Mouse (Mus musculus) forebrain, embryonic 15.5 days (tissue): ENCODE measurements at regions not wholly inside any gene's neighbourhood (a gene's known extent, or its start where the extent isn't known, plus 50 kb on each side); places are given as distances from the start of the nearest gene placed in this dataset.

Source experiments
- ATAC-seq: fragments of 200-750 bp; cut with Nextera tagmentation; replicated peaks from 2 replicates; pipeline ENCODE4 v1.8.0; 2017; ENCODE audit warnings: mild to moderate bottlenecking, moderate TSS enrichment, moderate library complexity
- H3K27ac ChIP-seq: fragments of 300-500 bp; sonication (generic); replicated peaks from 2 replicates; pipeline ENCODE4 v1.5.1; 2015; ENCODE audit warnings: mild to moderate bottlenecking, inconsistent platforms
- H3K27me3 ChIP-seq: fragments of 300-500 bp; sonication (generic); 2 replicates; pipeline ENCODE4 v1.6.1; 2015; ENCODE audit warnings: inconsistent platforms
- H3K36me3 ChIP-seq: fragments of 300-500 bp; sonication (generic); 2 replicates; pipeline ENCODE4 v1.6.1; 2015; ENCODE audit warnings: mild to moderate bottlenecking, inconsistent platforms
- H3K4me1 ChIP-seq: fragments of 300-500 bp; sonication (generic); 2 replicates; pipeline ENCODE4 v1.6.1; 2015; ENCODE audit warnings: inconsistent platforms
- H3K4me2 ChIP-seq: fragments of 300-500 bp; sonication (generic); replicated peaks from 2 replicates; pipeline ENCODE4 v1.6.1; 2015; ENCODE audit warnings: mild to moderate bottlenecking, inconsistent platforms
- H3K4me3 ChIP-seq: fragments of 300-500 bp; sonication (generic); 2 replicates; pipeline ENCODE4 v1.5.1; 2015; ENCODE audit warnings: mild to moderate bottlenecking, inconsistent platforms
- H3K9ac ChIP-seq: fragments of 300-500 bp; sonication (generic); replicated peaks from 2 replicates; pipeline ENCODE4 v1.6.1; 2015; ENCODE audit warnings: mild to moderate bottlenecking, inconsistent platforms
- H3K9me3 ChIP-seq: fragments of 300-500 bp; sonication (generic); 2 replicates; pipeline ENCODE4 v1.6.1; 2016; ENCODE audit warnings: inconsistent platforms
- WGBS: fragments of 180-500 bp; shearing (Covaris S2); methylation state at CpG from one replicate; pipeline ENCODE4 v1.1.7; 2015; ENCODE audit warnings: mixed read lengths; 5-methylcytosine and 5-hydroxymethylcytosine counted together

DNA sequence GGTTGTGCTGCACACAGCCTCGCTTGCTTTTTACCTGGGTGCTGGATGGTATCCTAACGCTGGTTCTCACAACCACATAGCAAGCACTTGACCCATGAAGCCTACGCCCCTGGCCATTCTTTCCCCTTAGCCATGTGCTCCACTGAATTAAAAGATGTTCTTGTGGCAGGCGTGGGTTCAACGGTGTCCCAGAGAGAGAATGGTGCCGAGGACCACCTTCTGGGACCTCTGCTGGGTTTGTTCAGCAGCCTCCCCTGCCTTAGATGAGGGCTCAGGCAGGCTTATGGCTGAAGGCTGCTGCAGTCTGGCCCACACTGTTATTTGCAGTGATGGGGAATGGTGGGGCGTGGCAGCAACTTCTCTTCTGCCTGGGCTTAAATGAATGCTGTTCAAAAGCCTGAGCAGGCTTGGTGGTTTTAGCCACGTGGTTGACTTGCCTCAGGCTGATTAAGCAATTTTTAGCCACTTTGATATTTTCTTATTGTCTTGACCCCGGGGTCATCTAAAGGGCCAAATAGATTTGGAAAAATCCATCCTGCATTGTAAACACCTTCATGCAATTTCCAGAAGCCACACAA, 119.5 kb upstream of the Tbca start:
- H3K27me3 ChIP-seq: peaks cover 31% of the 10 kb centered on the region; the same call in 1 of the 2 replicates
- H3K9me3 ChIP-seq: no peaks in the 10 kb centered on the region
- H3K27ac ChIP-seq: no peak overlapping the region
- no peak overlapping the region for H3K4me2 ChIP-seq
- no peak overlapping the region for H3K9ac ChIP-seq
- no peaks in the 10 kb centered on the region for H3K36me3 ChIP-seq
- no peak for ATAC-seq
- no peak overlapping the region for H3K4me3 ChIP-seq
- no peaks in the 10 kb centered on the region for H3K4me1 ChIP-seq
- WGBS: 47% methylated on average over 9 of the region's 9 CpGs

GRCm38 (mm10) chr13:94670266-94670665, 118.4 kb upstream of the Tbca start:
- no peak for ATAC-seq
- H3K36me3 ChIP-seq: no peaks in the 10 kb centered on the region
- H3K4me1 ChIP-seq: no peaks in the 10 kb centered on the region
- H3K27ac ChIP-seq: no peak overlapping the region
- no peak overlapping the region for H3K4me2 ChIP-seq
- H3K27me3 ChIP-seq: peaks cover 32% of the 10 kb centered on the region; the same call in 1 of the 2 replicates
- no peak overlapping the region for H3K4me3 ChIP-seq
- 90% methylated on average over 11 of the region's 11 CpGs for WGBS
- no peaks in the 10 kb centered on the region for H3K9me3 ChIP-seq
- no peak overlapping the region for H3K9ac ChIP-seq

GRCm38 (mm10) chr13:94670961-94671360, 117.7 kb upstream of the Tbca start:
- H3K4me1 ChIP-seq: no peaks in the 10 kb centered on the region
- H3K9me3 ChIP-seq: no peaks in the 10 kb centered on the region
- ATAC-seq: no peak
- H3K4me2 ChIP-seq: no peak overlapping the region
- H3K9ac ChIP-seq: no peak overlapping the region
- H3K27me3 ChIP-seq: peaks cover 31% of the 10 kb centered on the region; the same call in 1 of the 2 replicates
- no peak overlapping the region for H3K27ac ChIP-seq
- H3K4me3 ChIP-seq: no peak overlapping the region
- H3K36me3 ChIP-seq: no peaks in the 10 kb centered on the region
- 88% methylated on average over 8 of the region's 8 CpGs for WGBS

DNA sequence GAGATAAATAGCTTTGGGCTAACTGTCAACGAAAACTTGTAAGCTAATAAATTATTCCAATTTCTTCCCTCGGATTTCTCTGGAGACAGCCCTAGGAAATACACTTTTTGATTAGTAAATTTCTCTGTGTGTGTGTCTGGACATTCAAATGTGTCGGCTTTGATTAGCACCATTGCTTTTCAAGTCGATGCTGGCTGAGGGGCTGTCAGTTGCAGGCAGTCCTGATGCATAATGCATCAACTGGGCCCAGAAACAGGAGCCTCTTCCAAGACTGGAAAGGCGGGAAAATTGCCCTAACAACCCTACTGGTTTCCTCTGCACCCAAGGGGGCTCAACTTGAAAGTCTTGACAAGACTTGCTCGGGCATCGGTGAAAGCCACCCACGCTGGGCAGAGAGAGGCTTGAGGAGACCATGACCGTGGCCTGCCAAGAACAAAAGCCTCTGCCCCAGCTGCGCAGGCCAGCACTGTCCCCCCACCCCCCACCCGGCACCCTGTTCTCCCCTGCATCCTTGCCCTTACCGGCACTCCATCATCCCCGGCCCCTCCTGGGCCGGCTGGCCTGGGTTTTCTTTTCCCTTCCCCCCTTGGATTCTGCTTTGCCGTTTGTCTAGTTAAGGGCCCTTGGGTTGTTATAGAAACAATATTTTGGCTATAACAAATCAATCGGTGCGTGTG, 108.1 kb upstream of the Tbca start:
- H3K4me3 ChIP-seq: no peak overlapping the region
- no peaks in the 10 kb centered on the region for H3K36me3 ChIP-seq
- H3K4me1 ChIP-seq: peaks cover 10% of the 10 kb centered on the region
- H3K27me3 ChIP-seq: peaks cover 8% of the 10 kb centered on the region; the same call in 1 of the 2 replicates
- no peak overlapping the region for H3K9ac ChIP-seq
- peak; percentile 43 for ATAC-seq
- no peak overlapping the region for H3K27ac ChIP-seq
- 21% methylated on average over 17 of the region's 17 CpGs for WGBS
- no peaks in the 10 kb centered on the region for H3K9me3 ChIP-seq
- H3K4me2 ChIP-seq: no peak overlapping the region

DNA sequence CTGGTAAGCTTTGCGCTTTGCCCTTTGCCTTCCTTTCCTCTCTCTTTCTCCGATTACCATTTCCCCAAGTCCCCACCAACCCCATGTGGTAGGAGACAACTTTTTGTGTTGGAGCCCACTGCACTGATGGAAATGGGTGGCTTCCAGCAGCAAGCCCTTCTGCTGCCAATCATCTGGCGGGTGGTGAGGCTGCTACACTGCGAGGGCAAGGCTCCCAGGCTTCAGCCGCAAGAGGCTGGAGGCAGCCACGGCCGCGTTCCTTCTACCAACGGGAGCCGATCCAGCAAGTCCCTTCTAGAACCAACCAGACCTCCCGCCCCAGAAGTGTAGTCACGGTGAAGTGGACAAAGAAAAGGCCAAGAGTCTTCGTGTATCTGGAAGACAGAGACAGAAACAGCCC, 107.1 kb upstream of the Tbca start:
- Histone ChIP-seq H3K9ac (no peak overlapping the region), H3K36me3 (no peaks in the 10 kb centered on the region), H3K9me3 (no peaks in the 10 kb centered on the region), H3K4me2 (no peak overlapping the region), H3K4me3 (no peak overlapping the region), H3K27me3 (peaks cover 15% of the 10 kb centered on the region; the same call in 1 of the 2 replicates), H3K27ac (no peak overlapping the region), H3K4me1 (peaks cover 10% of the 10 kb centered on the region)
- no peak for ATAC-seq
- WGBS: 91% methylated on average over 13 of the region's 13 CpGs

GRCm38 (mm10) chr13:94685191-94685590, 103.5 kb upstream of the Tbca start:
- Histone ChIP-seq H3K27ac (no peak overlapping the region), H3K4me1 (peaks cover 7% of the 10 kb centered on the region), H3K36me3 (no peaks in the 10 kb centered on the region), H3K4me2 (no peak overlapping the region), H3K9me3 (no peaks in the 10 kb centered on the region), H3K27me3 (peaks cover 30% of the 10 kb centered on the region), H3K9ac (no peak overlapping the region), H3K4me3 (no peak overlapping the region)
- WGBS: 11% methylated on average over 7 of the region's 7 CpGs
- no peak for ATAC-seq

- Histone ChIP-seq H3K36me3 (no peaks in the 10 kb centered on the region), H3K9ac (no peak overlapping the region), H3K4me1 (no peaks in the 10 kb centered on the region), H3K4me3 (no peak overlapping the region), H3K4me2 (no peak overlapping the region), H3K27ac (no peak overlapping the region), H3K27me3 (peaks cover 32% of the 10 kb centered on the region), H3K9me3 (no peaks in the 10 kb centered on the region)
- 66% methylated on average over 5 of the region's 5 CpGs for WGBS
- no peak for ATAC-seq
These were observed 101.4 kb upstream of the Tbca start for GRCm38 (mm10) chr13:94687295-94687694.

DNA sequence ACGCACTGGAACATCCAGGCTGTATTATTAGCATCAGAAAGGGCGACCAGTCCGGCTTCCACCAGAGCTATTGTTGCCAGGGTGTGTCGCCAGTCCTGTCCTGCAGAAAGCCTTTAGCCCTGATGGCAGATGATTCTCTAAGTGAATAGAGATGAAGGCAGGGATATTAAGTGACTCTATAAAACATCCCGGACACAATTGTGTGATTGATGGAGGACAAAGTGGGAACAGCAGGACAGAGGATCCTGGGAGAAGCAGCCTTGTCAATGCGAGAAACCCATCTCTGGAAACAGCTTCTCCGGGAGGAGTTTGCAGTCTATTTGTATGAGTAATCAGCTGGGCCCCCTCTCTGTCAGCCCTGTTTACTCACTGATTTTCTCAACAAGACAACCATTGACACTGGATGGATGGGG, 82.1 kb upstream of the Tbca start:
- no peaks in the 10 kb centered on the region for H3K9me3 ChIP-seq
- H3K27me3 ChIP-seq: peaks cover 71% of the 10 kb centered on the region
- no peak overlapping the region for H3K4me3 ChIP-seq
- no peak for ATAC-seq
- peaks cover 35% of the 10 kb centered on the region for H3K4me1 ChIP-seq
- under 1% methylated on average over 7 of the region's 7 CpGs for WGBS
- no peak overlapping the region for H3K27ac ChIP-seq
- no peak overlapping the region for H3K4me2 ChIP-seq
- no peaks in the 10 kb centered on the region for H3K36me3 ChIP-seq
- H3K9ac ChIP-seq: no peak overlapping the region

DNA sequence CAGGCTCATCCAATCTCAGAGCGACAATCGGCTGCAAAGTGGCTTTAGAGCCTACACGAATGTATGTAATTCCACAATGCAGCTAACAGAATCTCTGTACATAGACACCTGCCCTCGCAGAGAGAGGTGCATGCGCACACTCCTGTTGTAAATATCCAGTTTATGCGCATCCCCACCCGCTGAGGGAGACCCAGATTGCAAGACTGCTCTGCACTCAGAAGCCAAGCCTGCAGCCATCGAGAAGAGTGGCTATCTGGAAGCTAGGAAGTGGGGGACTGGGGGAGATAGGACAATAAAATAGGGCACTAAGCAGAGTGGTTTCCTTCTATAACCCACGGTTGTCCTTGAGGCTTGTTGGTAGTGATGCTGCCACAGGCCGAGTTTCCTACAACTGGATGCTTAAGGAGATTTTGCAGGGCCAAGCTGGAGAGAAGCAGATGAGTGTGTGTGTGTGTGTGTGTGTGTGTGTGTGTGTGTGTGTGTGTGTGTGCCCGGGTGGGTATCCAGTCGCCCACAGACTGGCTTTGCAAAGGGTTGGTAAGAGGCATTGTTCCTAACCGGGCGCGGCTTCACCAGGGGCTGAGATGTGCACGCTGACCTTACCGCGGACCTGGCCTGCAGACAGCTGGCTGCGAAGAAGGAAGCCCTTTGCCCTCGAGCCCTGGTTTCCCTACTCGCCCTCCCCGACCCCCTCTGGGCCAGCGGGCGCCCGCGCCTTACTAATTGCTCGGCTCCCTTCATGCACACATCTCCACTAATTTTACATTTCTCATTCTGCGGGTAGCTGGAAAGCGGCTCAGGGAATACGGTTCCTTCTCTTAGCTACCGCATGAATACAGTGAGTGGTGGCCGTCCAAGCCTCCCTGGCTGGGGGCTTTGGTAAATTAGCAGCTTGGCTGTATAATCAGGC, 81.1 kb upstream of the Tbca start:
- Histone ChIP-seq H3K9ac (no peak overlapping the region), H3K4me1 (peaks cover 26% of the 10 kb centered on the region), H3K4me2 (no peak overlapping the region), H3K27me3 (peaks cover 75% of the 10 kb centered on the region), H3K36me3 (no peaks in the 10 kb centered on the region), H3K4me3 (no peak overlapping the region), H3K9me3 (no peaks in the 10 kb centered on the region), H3K27ac (no peak overlapping the region)
- 2% methylated on average over 30 of the region's 32 CpGs for WGBS
- ATAC-seq: no peak

DNA sequence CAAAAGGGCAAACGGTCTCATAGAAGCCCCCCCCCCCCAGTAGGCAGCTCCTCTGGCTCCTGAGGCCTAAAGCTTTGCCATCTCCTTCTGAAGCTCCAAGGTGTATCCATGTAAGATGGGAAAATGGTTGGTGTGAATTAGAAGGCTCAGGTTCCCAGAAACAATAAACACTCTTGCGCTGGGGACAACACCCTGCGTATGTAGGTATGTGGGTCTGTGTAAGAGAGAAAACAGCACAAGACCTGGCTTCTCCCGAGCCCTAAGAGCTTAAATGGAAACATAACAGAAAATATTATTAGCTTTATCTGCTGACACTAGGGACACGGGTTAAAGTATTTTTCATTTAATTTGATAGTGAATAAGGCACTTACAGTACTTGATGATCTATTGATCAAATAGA, 79.9 kb upstream of the Tbca start:
- Histone ChIP-seq H3K4me1 (peaks cover 16% of the 10 kb centered on the region), H3K4me3 (no peak overlapping the region), H3K9me3 (no peaks in the 10 kb centered on the region), H3K4me2 (no peak overlapping the region), H3K27me3 (peaks cover 75% of the 10 kb centered on the region), H3K9ac (no peak overlapping the region), H3K36me3 (no peaks in the 10 kb centered on the region), H3K27ac (no peak overlapping the region)
- no peak for ATAC-seq
- WGBS: 40% methylated on average over 5 of the region's 5 CpGs

GRCm38 (mm10) chr13:94709691-94710573, 78.8 kb upstream of the Tbca start:
- WGBS: under 1% methylated on average over 50 of the region's 50 CpGs

More at GRCm38 (mm10) chr13:94709691-94710573, 78.8 kb upstream of the Tbca start:
- Histone ChIP-seq H3K27ac (no peak overlapping the region), H3K9me3 (no peaks in the 10 kb centered on the region), H3K4me1 (peaks cover 16% of the 10 kb centered on the region), H3K4me2 (peak overlapping the region; percentile 44), H3K4me3 (peak overlapping the region; percentile 23), H3K27me3 (peaks cover 79% of the 10 kb centered on the region), H3K36me3 (no peaks in the 10 kb centered on the region), H3K9ac (peak overlapping the region; percentile 8)
- ATAC-seq: peak; percentile 78
